Mouse (Mus musculus): ENCODE data around the gene Zfp160.

GRCm38 (mm10) chr17:21008382-21009331, at the start of gene Zfp160:
- TF ChIP-seq POLR2A (IDR thresholded peaks at IDR 0.05; ENCODE audit: insufficient read depth, low read length) (peak; percentile 73), CTCF (IDR thresholded peaks at IDR 0.05; ENCODE audit: low read depth, low read length) (no peak)

Measured in ES-Bruce4 (cell line).